Mouse (Mus musculus) midbrain, embryonic 16.5 days (tissue): ENCODE data around the gene Gm43518. TPM values are rescaled to one million over a fixed set of nuclear protein-coding genes. Genes with fewer than 3 reads are reported as not detected.

Source experiments
- ATAC-seq: fragments of 200-750 bp; cut with Nextera tagmentation; 2 replicates; pipeline ENCODE4 v1.8.0; 2017; ENCODE audit warnings: moderate TSS enrichment
- H3K27ac ChIP-seq: fragments of 300-500 bp; sonication (generic); 2 replicates; pipeline ENCODE4 v1.5.1; 2014; ENCODE audit warnings: mild to moderate bottlenecking, low read length, mixed read lengths
- H3K27me3 ChIP-seq: fragments of 300-500 bp; sonication (generic); 2 replicates; pipeline ENCODE4 v1.6.1; 2014; ENCODE audit warnings: low read depth, low read length, mixed read lengths; ENCODE audit not compliant: control insufficient read depth, insufficient read depth
- H3K36me3 ChIP-seq: fragments of 300-500 bp; sonication (generic); 2 replicates; pipeline ENCODE4 v1.6.1; 2014; ENCODE audit warnings: mild to moderate bottlenecking, low read length, moderate library complexity, mixed read lengths; ENCODE audit not compliant: control insufficient read depth, insufficient read depth
- H3K4me1 ChIP-seq: fragments of 300-500 bp; sonication (generic); 2 replicates; pipeline ENCODE4 v1.6.1; 2014; ENCODE audit warnings: mild to moderate bottlenecking, low read length, mixed read lengths; ENCODE audit not compliant: control insufficient read depth, insufficient read depth
- H3K4me2 ChIP-seq: fragments of 300-500 bp; sonication (generic); 2 replicates; pipeline ENCODE4 v1.6.1; 2014; ENCODE audit warnings: mild to moderate bottlenecking, low read length, mixed read lengths
- H3K4me3 ChIP-seq: fragments of 300-500 bp; sonication (generic); 2 replicates; pipeline ENCODE4 v1.5.1; 2014; ENCODE audit warnings: low read depth, mild to moderate bottlenecking, low read length, moderate library complexity, mixed read lengths
- H3K9ac ChIP-seq: fragments of 300-500 bp; sonication (generic); 2 replicates; pipeline ENCODE4 v1.6.1; 2014; ENCODE audit warnings: low read depth, low read length, mixed read lengths
- H3K9me3 ChIP-seq: fragments of 300-500 bp; sonication (generic); replicated peaks from 2 replicates; pipeline ENCODE4 v1.6.1; 2014; ENCODE audit warnings: mild to moderate bottlenecking, low read length, mixed read lengths; ENCODE audit not compliant: control insufficient read depth, poor library complexity, severe bottlenecking
- WGBS: fragments of 180-500 bp; shearing (Covaris S2); extraction: QIAGEN DNeasy Blood & Tissue Kit; methylation state at CpG from one replicate; pipeline ENCODE4 v1.1.7; 2014; 5-methylcytosine and 5-hydroxymethylcytosine counted together
- polyA plus RNA-seq: library from polyadenylated mRNA; unstranded; fragments of >200 nt; fragmentation: Nextera tagmentation; extraction: Ambion mirVana; gene quantifications from 2 replicates; pipeline ENCODE4 v1.2.1, GENCODE M21; 2015

Gene Gm43518
- polyA plus RNA-seq, 1 experiment from 2014 or later = 3.6 TPM

- Histone ChIP-seq H3K27me3 (no peaks in the 10 kb centered on the region), H3K9me3 (no peaks in the 10 kb centered on the region), H3K4me2 (no peak overlapping the region), H3K4me3 (no peak overlapping the region), H3K9ac (no peak overlapping the region), H3K27ac (no peak overlapping the region), H3K4me1 (peaks cover 3% of the 10 kb centered on the region), H3K36me3 (no peaks in the 10 kb centered on the region)
- 90% methylated on average over 5 of the region's 5 CpGs for WGBS
- no peak for ATAC-seq
Measured at GRCm38 (mm10) chr5:123968468-123968867, 41.2 kb downstream of the Gm43518 start.

- Histone ChIP-seq H3K4me3 (no peak overlapping the region), H3K9me3 (no peaks in the 10 kb centered on the region), H3K4me2 (no peak overlapping the region), H3K27ac (no peak overlapping the region), H3K36me3 (no peaks in the 10 kb centered on the region), H3K4me1 (peaks cover 3% of the 10 kb centered on the region), H3K9ac (no peak overlapping the region), H3K27me3 (no peaks in the 10 kb centered on the region)
- 74% methylated on average over 8 of the region's 8 CpGs for WGBS
- no peak for ATAC-seq
Measured at GRCm38 (mm10) chr5:123969216-123969615, 42.0 kb downstream of the Gm43518 start.

GRCm38 (mm10) chr5:123970576-123970975 is 43.4 kb downstream of the Gm43518 start:
- H3K9ac ChIP-seq = no peak overlapping the region
- ATAC-seq = no peak
- peaks cover 13% of the 10 kb centered on the region for H3K4me1 ChIP-seq
- no peaks in the 10 kb centered on the region for H3K27me3 ChIP-seq
- no peak overlapping the region for H3K4me2 ChIP-seq
- no peak overlapping the region for H3K4me3 ChIP-seq
- no peaks in the 10 kb centered on the region for H3K9me3 ChIP-seq
- no peaks in the 10 kb centered on the region for H3K36me3 ChIP-seq
- H3K27ac ChIP-seq = no peak overlapping the region
- 85% methylated on average over 4 of the region's 4 CpGs for WGBS

GRCm38 (mm10) chr5:123972453-123972852 is 45.2 kb downstream of the Gm43518 start:
- no peaks in the 10 kb centered on the region for H3K9me3 ChIP-seq
- H3K9ac ChIP-seq = no peak overlapping the region
- no peaks in the 10 kb centered on the region for H3K36me3 ChIP-seq
- 51% methylated on average over 6 of the region's 6 CpGs for WGBS
- H3K27ac ChIP-seq = no peak overlapping the region
- H3K27me3 ChIP-seq = no peaks in the 10 kb centered on the region
- no peak overlapping the region for H3K4me2 ChIP-seq
- H3K4me1 ChIP-seq = peaks cover 13% of the 10 kb centered on the region
- ATAC-seq = no peak
- H3K4me3 ChIP-seq = no peak overlapping the region

- WGBS = 1% methylated on average over 70 of the region's 106 CpGs
- peak within 1 kb of the TSS; percentile 61; the same call in 1 of the 2 replicates for H3K27ac ChIP-seq
- peak; percentile 83 for ATAC-seq
Measured at GRCm38 (mm10) chr5:123973299-123974178, 46.3 kb downstream of the Gm43518 start, which contains the start of gene Hip1r. TSS of gene Hip1r (plus strand) at chr5:123973628.

GRCm38 (mm10) chr5:123974179-123974485 is 46.9 kb downstream of the Gm43518 start:
- no peaks in the 10 kb centered on the region for H3K9me3 ChIP-seq
- ATAC-seq = 0 out of 2 replicates have a peak, but pooled peaks have one; percentile 25
- H3K4me3 ChIP-seq = peak overlapping the region; percentile 80
- no peak overlapping the region for H3K27ac ChIP-seq
- H3K4me2 ChIP-seq = peak overlapping the region; percentile 86
- H3K9ac ChIP-seq = peak overlapping the region; percentile 89
- H3K27me3 ChIP-seq = no peaks in the 10 kb centered on the region
- H3K4me1 ChIP-seq = peaks cover 13% of the 10 kb centered on the region
- no peaks in the 10 kb centered on the region for H3K36me3 ChIP-seq
- WGBS = under 1% methylated on average over 14 of the region's 14 CpGs

More at GRCm38 (mm10) chr5:123973299-123974178, 46.3 kb downstream of the Gm43518 start, which contains the start of gene Hip1r:
- Histone ChIP-seq H3K9me3 (no peaks in the 10 kb centered on the region), H3K27me3 (no peaks in the 10 kb centered on the region), H3K36me3 (no peaks in the 10 kb centered on the region), H3K4me3 (peak within 1 kb of the TSS; percentile 80), H3K9ac (peak within 1 kb of the TSS; percentile 89), H3K4me2 (peak within 1 kb of the TSS; percentile 86), H3K4me1 (peaks cover 13% of the 10 kb centered on the region)

- no peaks in the 10 kb centered on the region for H3K27me3 ChIP-seq
- H3K36me3 ChIP-seq = no peaks in the 10 kb centered on the region
- H3K4me1 ChIP-seq = peaks cover 13% of the 10 kb centered on the region
- peak overlapping the region; percentile 80 for H3K4me3 ChIP-seq
- peak overlapping the region; percentile 89 for H3K9ac ChIP-seq
- H3K9me3 ChIP-seq = no peaks in the 10 kb centered on the region
- no peak for ATAC-seq
- peak overlapping the region; percentile 86 for H3K4me2 ChIP-seq
- 22% methylated on average over 11 of the region's 11 CpGs for WGBS
- no peak overlapping the region for H3K27ac ChIP-seq
Measured at GRCm38 (mm10) chr5:123974616-123975111, 47.4 kb downstream of the Gm43518 start.

GRCm38 (mm10) chr5:123975668-123976180 is 48.5 kb downstream of the Gm43518 start:
- Histone ChIP-seq H3K4me2 (no peak overlapping the region), H3K9ac (no peak overlapping the region), H3K36me3 (no peaks in the 10 kb centered on the region), H3K4me3 (no peak overlapping the region), H3K27me3 (no peaks in the 10 kb centered on the region), H3K9me3 (no peaks in the 10 kb centered on the region), H3K4me1 (peaks cover 13% of the 10 kb centered on the region), H3K27ac (no peak overlapping the region)
- WGBS = 74% methylated on average over 6 of the region's 6 CpGs
- no peak for ATAC-seq

- Histone ChIP-seq H3K9ac (no peak overlapping the region), H3K4me1 (peaks cover 13% of the 10 kb centered on the region), H3K9me3 (no peaks in the 10 kb centered on the region), H3K27ac (no peak overlapping the region), H3K27me3 (no peaks in the 10 kb centered on the region), H3K36me3 (no peaks in the 10 kb centered on the region), H3K4me3 (no peak overlapping the region), H3K4me2 (no peak overlapping the region)
- ATAC-seq = no peak
- 69% methylated on average over 3 of the region's 3 CpGs for WGBS
Measured at GRCm38 (mm10) chr5:123977231-123977630, 50.0 kb downstream of the Gm43518 start.
